Mouse (Mus musculus): Measurements from ENCODE around the gene Tpd52l1.

Gene Tpd52l1

DNA sequence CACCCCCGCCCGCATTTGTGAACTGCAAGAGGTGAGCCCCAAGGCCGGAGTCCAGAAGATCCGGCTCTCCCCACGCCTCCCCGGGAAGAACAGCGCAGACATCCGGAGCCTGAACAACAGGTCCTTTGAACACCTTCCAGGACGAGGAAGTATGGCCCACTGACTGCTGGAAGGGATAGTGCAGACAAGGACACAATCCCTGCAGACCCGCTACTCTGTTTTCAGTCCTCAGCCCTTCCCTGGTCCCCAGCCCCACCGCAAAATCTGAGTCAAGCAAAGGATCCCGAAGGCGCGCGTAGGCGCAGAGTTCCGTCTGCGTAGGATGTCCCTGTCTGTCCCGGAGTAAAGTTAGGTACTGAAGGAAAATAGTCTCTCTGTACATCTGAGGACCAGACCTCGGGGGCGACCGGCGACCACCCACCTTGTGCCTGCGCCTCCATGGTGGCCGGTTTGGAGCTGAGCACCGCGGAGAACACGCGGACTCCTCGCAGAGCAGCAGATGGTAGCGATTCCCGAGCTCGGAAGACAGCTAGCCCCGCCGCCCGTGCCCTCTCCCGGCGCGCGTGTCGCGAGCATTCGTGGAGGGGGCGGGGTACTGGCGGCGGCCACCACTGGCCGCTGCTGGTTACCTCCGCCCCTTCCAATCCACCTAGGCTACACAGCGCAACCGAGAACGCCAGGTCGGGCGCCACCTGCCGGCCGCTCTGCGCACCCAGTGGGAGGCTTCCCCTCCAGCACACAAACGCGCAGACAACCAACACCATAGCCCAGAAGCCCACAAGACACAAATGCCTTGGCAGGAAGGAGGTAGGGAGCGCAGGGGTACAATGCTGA is at the start of gene Tpd52l1:
Tpd52l1 (minus strand) TSS at position 668 of the 834 bp plus-strand sequence.
- TF ChIP-seq GATA4 (IDR thresholded peaks at IDR 0.05; ENCODE audit: insufficient replicate concordance, low read length), result no peak; the same call in 1 of the 2 replicates

GRCm38 (mm10) chr10:31494296-31494695 is 48.5 kb upstream of the Tpd52l1 start:
- no peak for TF ChIP-seq GATA4 (IDR thresholded peaks at IDR 0.05; ENCODE audit: insufficient replicate concordance, low read length)

DNA sequence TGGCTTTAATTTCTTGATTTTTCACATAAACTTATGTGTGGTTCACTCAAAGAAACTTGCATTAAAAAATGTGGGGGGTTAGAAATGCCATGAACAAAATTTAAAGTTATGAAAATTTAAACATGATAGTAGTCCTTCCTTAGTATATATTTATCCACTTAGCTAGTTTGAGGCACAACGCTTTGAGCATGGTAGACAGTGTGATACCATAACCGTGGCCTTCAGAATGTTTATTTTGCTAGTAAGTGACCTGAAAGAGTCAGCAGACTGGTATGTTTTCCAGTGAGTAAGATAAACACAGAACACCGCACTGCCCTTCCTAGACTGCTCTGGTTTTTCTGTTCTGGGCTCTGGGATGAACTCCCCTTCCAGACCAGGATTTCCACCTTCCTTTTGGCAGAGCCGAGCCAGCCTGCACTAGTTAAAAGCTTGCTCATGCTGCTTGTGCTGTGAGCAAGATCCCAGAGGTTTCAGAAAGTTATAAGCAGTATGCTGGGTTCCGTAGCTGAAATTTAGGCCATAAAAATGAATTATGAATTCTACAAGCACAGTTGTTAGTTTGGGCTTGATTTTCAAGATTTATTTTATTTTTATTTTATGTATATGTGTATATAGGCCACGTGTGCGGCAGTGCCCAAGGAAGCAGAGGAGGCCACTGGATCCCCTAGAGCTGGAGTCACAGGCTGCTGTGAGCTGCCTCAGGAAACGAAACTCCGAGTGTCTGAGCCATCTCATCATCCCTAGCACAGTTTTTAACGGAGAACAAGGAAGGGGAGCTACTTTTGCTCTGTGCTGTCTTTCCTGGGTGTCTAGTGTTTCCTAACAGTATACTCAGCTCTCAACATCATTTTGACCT is 21.5 kb upstream of the Tpd52l1 start:
- TF ChIP-seq GATA4 (IDR thresholded peaks at IDR 0.05; ENCODE audit: insufficient replicate concordance, low read length), result no peak

GRCm38 (mm10) chr10:31465840-31466541 is 20.2 kb upstream of the Tpd52l1 start:
- no peak for TF ChIP-seq GATA4 (IDR thresholded peaks at IDR 0.05; ENCODE audit: insufficient replicate concordance, low read length)

DNA sequence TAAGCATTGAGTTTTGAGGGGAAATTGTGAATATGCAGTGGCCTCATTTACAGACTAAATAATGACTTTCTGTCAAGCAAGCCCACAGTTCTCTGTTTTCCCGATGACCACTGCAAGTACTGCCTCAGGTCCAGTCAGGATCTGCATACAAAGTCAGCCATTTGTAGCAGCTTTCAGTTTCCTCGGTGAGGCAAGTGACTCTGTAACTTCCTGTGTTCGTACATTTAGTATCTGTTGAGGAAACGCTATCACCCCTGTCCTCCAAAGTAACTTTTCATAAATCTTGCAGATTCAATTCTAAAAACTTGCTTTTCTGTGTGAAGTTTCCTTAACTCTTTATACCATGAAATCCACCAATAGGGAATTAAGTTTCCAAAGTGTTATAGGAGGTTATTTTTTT is 19.7 kb upstream of the Tpd52l1 start:
- TF ChIP-seq GATA4 (IDR thresholded peaks at IDR 0.05; ENCODE audit: insufficient replicate concordance, low read length), result no peak

DNA sequence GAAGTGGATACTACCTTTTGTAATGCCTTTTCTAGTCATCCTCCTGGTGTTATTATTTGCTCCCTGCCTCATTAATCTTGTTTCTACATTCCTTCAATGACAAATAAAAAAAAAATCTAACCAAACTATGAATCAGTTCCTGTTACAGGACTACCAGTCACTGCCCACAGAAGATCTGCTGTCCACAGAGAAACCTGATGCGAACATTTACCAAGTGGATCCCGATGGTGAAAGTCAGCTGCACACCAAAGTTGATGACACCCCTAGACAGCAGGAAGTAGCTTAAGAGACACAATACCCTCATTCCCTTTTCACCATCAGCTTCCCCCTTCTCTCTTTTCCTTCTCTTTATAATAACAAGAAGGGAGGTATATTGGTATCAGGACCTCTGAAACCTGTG is 17.3 kb upstream of the Tpd52l1 start:
- TF ChIP-seq GATA4 (IDR thresholded peaks at IDR 0.05; ENCODE audit: insufficient replicate concordance, low read length), result no peak

DNA sequence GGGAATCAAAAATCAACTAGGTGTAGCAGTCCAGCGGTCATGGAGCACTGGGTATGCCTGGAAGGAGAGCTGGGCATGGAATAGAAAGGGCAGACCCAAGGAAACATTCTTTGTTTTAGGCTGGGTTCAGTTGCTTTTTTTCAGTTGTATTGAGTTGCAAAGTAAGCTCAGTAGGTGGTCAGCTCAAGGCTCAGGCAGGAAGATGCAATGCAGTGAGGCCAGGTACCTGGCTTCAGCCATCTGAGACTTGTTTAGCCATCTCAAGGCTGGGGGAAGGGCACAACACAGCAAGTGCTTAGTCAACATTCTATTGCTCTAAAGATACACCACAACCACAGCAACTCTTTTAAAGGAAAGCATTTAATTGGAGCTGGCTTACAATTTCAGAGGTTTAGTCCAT is 11.0 kb upstream of the Tpd52l1 start:
- TF ChIP-seq GATA4 (IDR thresholded peaks at IDR 0.05; ENCODE audit: insufficient replicate concordance, low read length), result no peak

DNA sequence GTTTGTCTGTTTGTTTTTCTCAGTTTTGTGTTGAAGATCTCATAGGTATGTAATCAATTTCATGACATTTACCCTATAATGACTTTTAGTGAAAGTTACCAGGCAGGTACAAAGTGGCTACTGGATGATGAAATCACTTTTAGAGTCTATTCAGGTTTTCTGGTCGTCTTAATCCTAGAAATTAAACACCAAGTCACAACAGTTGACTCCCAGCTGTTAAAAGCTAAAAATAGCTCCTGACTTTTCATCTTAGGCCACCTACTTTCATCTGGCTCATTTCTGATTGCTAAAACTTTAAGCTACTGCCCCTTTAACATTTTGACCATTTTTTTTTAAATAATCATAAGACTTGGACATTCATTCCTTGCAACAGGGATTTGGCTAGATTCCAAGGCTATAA is 1.3 kb upstream of the Tpd52l1 start:
- TF ChIP-seq GATA4 (IDR thresholded peaks at IDR 0.05; ENCODE audit: insufficient replicate concordance, low read length), result no peak

GRCm38 (mm10) chr10:31444206-31444605 is 1.6 kb downstream of the Tpd52l1 start:
- TF ChIP-seq GATA4 (IDR thresholded peaks at IDR 0.05; ENCODE audit: insufficient replicate concordance, low read length), result no peak

GRCm38 (mm10) chr10:31441491-31441890 is 4.3 kb downstream of the Tpd52l1 start:
- TF ChIP-seq GATA4 (IDR thresholded peaks at IDR 0.05; ENCODE audit: insufficient replicate concordance, low read length), result no peak

DNA sequence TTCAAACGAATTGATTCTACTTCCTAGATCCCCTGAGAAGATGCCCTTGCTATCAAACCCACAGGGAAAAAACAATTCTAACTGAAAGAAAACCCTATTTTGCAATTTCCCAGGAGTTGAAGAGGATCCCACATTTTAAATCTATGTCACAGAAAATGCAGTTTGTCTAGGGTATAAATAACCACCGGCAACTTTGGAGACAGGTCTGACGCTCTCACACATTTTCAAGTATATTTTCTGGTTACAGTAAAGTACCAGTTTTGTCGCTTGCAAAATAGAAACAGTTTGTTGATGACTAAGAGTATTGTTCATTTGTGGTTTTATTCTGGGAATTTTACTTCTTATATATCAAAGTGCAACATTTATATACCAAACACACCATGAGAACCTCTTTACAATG is 9.7 kb downstream of the Tpd52l1 start:
- no peak for TF ChIP-seq GATA4 (IDR thresholded peaks at IDR 0.05; ENCODE audit: insufficient replicate concordance, low read length)

DNA sequence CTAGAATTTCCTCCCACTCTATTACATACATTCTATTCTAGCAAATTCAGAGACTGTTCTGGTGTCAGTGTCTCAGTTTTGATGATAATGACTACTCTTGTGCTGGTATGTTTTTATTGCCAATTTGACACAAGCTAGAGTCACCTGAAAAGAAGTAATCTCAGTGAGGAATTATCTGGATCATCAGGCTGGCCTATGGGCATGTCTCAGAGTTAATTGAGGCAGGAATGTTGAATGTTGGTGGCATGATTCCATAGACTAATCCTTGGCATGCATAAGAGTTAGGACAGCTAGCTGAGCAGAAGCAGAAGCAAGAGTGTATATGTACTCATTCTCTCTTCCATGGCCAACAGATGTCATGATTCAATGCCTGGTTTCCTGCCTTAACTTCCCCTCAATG is 27.8 kb downstream of the Tpd52l1 start:
- no peak for TF ChIP-seq GATA4 (IDR thresholded peaks at IDR 0.05; ENCODE audit: insufficient replicate concordance, low read length)

- TF ChIP-seq GATA4 (IDR thresholded peaks at IDR 0.05; ENCODE audit: insufficient replicate concordance, low read length), result no peak
These were observed 52.8 kb downstream of the Tpd52l1 start for GRCm38 (mm10) chr10:31392990-31393389.

GRCm38 (mm10) chr10:31390777-31391395 is 54.9 kb downstream of the Tpd52l1 start:
- TF ChIP-seq GATA4 (IDR thresholded peaks at IDR 0.05; ENCODE audit: insufficient replicate concordance, low read length), result no peak

GRCm38 (mm10) chr10:31359749-31360148 is 86.0 kb downstream of the Tpd52l1 start:
- TF ChIP-seq GATA4 (IDR thresholded peaks at IDR 0.05; ENCODE audit: insufficient replicate concordance, low read length), result no peak

All from liver, adult (tissue).